Mouse (Mus musculus) spleen, postnatal 14 days (tissue): ENCODE results near the gene Tfcp2.

Experiments
- DNase-seq, 2 experiments: peaks; one replicate each; pipeline ENCODE4 v3.0.0; 2021 to 2022; ENCODE audit warnings: low spot score in 2 of 2

Gene Tfcp2

DNA sequence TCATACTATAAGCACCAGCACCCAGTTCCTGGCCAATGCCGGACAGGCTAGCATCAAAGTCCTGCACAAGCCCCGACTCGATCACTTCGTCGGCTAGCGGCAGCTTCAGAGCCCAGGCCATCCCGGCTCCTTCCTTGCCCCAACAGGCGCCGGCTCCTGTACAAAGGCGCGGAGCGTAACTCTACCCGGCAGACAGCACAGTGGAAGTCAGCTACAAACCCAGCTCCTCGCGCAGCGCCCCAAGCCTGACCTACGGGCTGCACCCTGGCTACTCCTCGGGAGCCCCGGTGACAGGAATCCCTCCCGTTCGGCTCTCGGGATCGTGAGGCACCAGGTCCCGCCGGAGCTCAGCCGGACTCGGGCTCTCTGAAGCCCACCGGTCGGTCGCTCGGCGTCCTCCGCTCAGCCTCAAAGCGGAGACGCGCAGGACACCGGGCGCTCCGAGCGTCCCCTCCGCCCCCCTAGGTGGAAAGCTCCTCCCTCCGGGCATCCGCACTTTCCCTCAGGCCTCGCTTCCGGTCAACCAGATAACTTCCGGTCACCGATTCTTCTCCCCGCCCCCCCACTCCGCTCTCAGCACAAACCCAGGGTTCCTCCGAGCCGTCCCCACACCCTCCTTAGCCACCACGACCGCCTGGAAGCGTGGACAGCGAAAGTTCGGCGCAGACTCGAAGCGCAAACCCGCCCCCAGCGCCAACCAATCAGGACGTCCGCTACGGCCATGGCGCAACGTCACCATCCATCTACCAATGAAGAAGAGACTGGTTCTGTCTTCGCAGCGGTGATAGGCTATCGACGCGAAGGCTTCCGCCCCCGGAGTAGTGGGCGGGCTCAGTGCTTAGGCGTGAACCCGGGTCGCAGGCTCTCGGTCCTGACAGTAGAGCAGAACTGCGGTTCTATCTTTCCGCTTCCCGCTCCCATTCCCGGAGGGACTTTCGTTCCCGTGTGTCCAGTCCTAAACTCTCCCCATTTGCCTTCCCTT is at the start of gene Tfcp2:
Gene Tfcp2 (minus strand): TSS at position 683 of the 982 bp plus-strand sequence.
- DNase-seq: peak; percentile 92 to 95

- DNase-seq: no peak
Observed at GRCm38 (mm10) chr15:100600696-100601272, 49.0 kb upstream of the Tfcp2 start.

- DNase-seq: peak; percentile 37 to 61
Observed at GRCm38 (mm10) chr15:100600047-100600695, 48.4 kb upstream of the Tfcp2 start.

DNA sequence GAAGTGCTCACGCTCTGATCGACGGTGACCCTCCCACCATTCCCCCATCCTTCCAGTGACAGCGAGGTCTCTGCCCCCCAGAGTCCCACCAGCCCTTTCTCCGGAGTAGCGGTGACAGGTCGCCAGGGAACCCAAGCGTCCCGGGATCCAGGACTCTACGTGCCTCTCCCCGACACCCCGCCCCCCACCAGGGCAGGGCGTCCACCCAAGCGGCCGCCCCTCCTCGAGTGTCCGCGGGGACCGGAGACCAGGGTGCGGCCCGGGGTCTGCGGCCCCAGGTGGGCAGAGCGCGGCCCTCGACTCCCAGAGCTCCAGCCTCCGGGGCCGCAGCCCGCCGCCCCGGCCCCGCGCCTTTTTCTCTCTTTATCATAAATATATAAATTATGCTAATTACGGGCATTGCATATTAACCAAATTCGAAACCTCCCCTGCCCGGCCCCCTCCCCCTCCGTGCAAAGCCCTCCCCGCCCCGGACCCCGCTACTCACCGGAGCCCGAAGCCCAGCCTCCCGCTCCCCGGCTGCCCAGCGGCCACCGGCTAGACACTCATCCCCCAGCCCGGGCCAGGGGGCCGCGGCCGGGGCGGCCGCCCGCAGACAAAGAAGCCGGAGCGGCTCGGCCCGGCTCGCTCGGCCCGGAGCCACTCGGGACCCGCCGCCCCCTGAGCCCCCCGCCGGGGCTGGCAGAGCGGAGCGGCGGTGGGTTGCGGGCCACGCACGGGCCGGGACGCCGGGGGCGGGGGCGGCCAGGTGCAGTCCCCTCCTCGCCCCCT is 47.7 kb upstream of the Tfcp2 start, which contains the start of gene Pou6f1:
Gene Pou6f1 (minus strand): TSS at position 709 of the 771 bp plus-strand sequence.
- DNase-seq: no peak

DNA sequence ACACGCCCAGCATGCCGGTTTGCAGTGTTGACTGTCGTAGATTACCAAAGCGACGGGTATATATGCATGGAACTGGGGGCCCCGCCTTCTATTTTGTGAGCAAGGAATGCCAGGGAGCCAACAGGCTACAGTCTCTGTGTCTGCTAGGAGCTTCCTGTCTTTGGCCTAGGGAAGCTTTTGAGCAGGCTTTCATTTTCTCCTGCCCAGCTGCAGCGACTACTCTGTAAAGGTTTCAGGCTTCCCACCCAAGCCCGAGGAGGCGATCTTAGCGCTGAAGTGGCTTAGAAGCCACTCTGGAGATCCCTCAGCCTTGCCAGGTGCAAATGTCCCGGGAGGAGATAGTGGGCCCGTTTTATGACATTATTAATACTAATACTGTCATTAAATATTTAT is 47.1 kb upstream of the Tfcp2 start:
- DNase-seq: no peak

DNA sequence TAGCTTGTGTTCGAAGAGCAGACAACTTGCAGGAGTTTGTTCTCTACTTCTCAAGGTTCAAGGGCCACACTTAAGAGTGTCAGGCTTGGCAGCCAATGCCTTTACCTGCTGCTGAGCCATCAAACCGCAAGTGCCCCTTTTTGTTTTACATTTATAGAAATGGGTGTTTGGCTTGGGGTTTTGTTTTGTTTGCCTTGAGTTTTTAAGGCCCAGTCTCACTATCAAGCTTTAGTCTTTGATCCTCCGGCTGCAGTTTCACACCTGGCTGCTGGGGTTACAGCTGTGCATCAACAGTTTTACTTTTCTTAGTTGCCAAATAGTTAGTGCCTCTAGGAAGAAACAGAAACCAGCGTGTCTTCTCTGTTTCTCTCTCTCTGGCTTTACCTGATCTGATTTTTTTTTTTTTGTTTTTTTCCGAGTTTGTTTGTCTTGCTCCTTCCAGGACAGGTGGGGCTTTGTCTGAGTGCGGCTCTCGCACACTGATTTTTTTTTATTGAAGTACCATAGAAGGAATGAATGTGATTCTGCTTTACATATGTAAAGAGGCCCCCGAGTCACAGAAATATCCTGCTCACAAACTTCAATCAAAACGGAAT is 46.6 kb upstream of the Tfcp2 start:
- no peak for DNase-seq

DNA sequence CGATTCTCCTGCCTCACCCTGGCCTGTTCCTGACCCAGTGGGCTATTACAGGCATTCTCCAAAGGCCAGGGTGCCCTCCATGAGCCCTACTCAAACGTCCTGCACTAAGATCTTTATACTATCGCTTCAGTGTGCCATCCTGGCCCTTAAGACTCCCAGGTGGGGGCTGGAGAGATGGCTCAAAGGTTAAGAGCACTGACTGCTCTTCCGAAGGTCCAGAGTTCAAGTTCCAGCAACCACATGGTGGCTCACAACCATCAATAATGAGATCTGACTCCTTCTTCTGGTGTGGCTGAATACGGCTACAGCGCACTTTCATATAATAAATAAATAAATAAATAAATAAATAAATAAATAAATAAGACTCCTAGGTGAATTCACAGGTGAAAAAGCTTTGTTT is 41.0 kb upstream of the Tfcp2 start:
- DNase-seq: no peak

- DNase-seq: no peak
Observed at GRCm38 (mm10) chr15:100590436-100590835, 38.6 kb upstream of the Tfcp2 start.

GRCm38 (mm10) chr15:100588297-100588696 is 36.5 kb upstream of the Tfcp2 start:
- no peak for DNase-seq

DNA sequence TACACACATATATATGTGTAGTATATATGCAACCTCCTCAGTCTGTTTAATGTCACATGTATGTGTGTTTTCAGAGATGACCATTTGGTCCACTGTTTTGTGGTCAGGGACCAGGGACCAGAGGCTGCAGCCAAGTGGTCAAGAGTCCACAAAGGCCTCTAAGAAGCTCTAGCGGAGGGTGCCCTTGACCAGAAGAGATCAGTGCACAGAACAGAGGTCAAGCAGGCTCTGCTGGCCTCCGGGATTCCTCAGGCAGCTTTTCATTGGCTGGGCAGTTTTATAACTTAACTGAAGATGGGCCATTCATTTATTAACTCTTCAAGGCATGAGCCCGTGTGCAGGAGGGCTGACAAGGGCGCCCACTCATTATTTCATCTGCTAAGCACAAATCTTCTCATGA is 35.4 kb upstream of the Tfcp2 start:
- no peak for DNase-seq

DNA sequence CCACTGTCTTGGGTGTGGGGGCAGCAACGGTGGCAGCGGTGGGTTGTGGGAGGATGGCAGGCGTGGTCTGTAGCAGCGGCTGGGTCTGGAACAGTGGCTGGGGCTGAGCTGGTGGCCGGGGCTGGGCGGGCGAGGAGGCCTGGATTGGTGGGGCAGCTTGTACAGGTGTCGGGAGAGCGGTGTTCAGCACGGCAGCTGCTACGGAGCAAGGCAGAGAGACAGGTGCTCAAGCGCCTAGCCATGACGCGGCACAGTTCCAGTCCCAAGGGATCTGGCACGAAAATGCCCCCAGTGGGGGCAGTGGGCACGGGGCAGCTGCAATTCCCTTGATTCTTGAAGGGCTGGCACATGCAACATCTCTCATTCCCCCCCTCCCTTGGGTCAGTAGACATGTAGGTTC is 34.1 kb upstream of the Tfcp2 start:
- DNase-seq: no peak

DNA sequence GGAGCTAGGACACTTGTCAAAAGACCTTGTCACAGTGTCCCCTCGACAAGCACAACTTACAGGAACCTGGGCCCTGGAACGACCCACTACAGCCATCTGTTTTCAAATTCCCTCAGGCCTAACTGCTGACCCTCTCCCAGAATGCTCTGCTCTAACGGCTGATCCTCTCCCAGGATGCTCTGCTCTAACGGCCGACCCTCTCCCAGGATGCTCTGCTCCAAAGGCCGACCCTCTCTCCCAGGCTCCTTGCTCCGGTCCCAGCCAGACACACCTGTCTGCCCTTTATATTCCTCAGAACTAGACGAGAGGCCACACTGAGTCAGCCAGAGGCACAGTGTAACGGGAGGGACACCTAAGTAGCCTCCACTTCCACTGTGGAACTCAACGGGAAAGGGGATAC is 28.3 kb upstream of the Tfcp2 start:
- DNase-seq: no peak

- no peak for DNase-seq
Observed at GRCm38 (mm10) chr15:100577972-100578371, 26.2 kb upstream of the Tfcp2 start.

DNA sequence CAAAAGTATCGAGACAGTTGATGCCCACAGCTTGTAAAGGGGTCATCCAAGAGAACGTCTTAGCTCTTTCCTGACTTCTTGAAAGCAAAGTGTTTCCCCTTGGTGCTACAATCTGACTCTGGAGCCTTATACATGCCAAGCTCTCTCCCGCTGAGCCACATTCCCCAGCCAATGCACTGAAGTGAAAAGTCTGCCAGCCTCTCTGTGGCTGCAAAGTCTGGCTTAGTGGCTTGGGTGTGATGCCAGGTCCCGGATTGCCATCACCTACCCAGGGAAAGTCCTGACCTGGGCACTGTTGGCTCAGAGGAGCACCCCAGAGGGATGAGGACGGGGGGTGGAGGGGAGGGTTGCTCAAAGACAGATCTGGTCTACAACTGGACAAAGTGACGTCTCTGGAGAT is 25.0 kb upstream of the Tfcp2 start:
- no peak for DNase-seq

- no peak for DNase-seq
Observed at GRCm38 (mm10) chr15:100576392-100576791, 24.6 kb upstream of the Tfcp2 start.

GRCm38 (mm10) chr15:100575366-100575765 is 23.6 kb upstream of the Tfcp2 start:
- no peak for DNase-seq

DNA sequence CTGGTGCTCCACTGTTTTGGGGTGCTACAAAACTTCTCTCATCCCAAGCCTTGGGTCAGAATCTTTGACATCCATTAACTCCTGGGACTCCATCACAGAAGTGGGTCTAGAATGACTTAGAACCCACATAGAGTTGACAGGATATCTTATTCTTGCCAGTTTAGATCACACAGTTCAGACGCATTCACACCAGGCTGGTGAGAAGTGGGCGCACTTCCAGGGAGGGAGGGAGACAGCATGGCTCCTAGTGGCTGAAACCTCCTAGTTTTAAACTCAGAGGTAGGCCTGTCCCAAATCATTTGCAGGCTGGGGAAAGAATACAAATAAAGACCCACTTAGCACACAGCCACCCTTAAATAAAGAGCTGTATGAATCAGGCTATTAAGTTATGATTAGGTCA is 22.6 kb upstream of the Tfcp2 start:
- DNase-seq: no peak

DNA sequence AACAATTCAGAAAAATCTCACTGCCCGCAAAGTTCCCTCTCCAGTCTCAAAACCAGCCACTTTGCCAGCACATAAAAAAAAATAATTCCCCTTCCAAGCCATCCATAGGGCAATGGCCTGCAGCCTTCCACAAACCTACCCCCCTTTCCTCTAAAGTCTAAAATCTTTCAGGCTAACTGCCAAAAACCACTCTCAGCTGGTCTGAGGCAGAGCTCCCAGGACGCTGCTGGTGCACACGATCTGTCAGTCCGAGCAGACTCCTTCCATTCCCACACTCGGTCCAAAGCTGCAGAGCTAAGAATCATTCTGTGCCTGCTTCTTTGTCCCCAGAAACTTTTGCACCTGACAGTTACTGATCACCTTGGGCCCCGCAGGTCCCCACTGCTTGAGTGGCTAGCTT is 22.1 kb upstream of the Tfcp2 start:
- DNase-seq: no peak

DNA sequence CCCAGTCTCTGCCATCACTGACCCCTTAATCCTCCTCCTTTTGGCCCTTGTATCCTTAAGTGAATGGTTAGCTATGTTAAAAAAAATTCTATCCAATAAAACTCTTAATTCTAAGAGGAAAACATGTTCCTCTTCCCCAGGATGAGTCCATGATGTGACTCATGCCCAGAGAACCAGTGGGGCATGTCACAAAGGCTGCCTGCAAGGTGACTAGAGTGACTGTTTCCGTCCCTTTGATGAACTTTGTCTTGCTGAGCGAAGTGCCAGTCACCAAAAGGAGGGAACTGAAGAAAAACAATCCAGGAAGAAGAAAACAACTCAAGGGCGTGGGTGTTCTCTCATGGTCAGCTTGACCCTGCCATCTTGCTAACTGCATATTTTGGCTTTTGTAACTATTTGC is 17.4 kb upstream of the Tfcp2 start:
- DNase-seq: no peak

- no peak for DNase-seq
Observed at GRCm38 (mm10) chr15:100566531-100566930, 14.7 kb upstream of the Tfcp2 start.

GRCm38 (mm10) chr15:100557705-100558433 is 6.1 kb upstream of the Tfcp2 start:
- no peak for DNase-seq
